Mouse (Mus musculus): ENCODE results near the gene Bahcc1. TPM values are rescaled to one million over a fixed set of nuclear protein-coding genes. Genes with fewer than 3 reads are reported as not detected.

Bahcc1 gene
- 8.2 and 8.6 TPM in 2 replicates for polyA plus RNA-seq (2015; fragmentation: Nextera tagmentation; extraction: Ambion mirVana)

GRCm38 (mm10) chr11:120232230-120233097 lies at the start of gene Bahcc1:
TSS of gene Bahcc1 (plus strand) at chr11:120232947.
- Histone ChIP-seq H3K9me3 (replicated peaks; ENCODE audit: low read length) (no peaks in the 10 kb centered on the region), H3K4me1 (replicated peaks; ENCODE audit: insufficient read depth, low read length) (peaks cover 32% of the 10 kb centered on the region), H3K27me3 (ENCODE audit: insufficient read depth, low read length) (no peaks in the 10 kb centered on the region), H3K36me3 (ENCODE audit: insufficient read depth, low read length) (no peaks in the 10 kb centered on the region), H3K4me2 (ENCODE audit: low read length) (peak within 1 kb of the TSS; percentile 100), H3K4me3 (replicated peaks; ENCODE audit: low read depth, low read length) (peak within 1 kb of the TSS; percentile 94), H3K27ac (peak within 1 kb of the TSS; percentile 86), H3K9ac (ENCODE audit: low read depth, low read length) (peak within 1 kb of the TSS; percentile 99)
- peak; percentile 88 for ATAC-seq (replicated peaks; ENCODE audit: low FRiP score, low read depth)
- peak; percentile 99 for DNase-seq (ENCODE audit: low spot score)
- no peak for TF ChIP-seq CTCF (IDR thresholded peaks at IDR 0.05; ENCODE audit: low read depth)
- 2% methylated on average over 36 of the region's 36 CpGs for WGBS

- no peak overlapping the region for H3K4me2 ChIP-seq (ENCODE audit: low read length)
- no peaks in the 10 kb centered on the region for H3K27me3 ChIP-seq (ENCODE audit: insufficient read depth, low read length)
- H3K27ac ChIP-seq = peak overlapping the region; percentile 98
- ATAC-seq (replicated peaks; ENCODE audit: low FRiP score, low read depth) = no peak
- H3K36me3 ChIP-seq (ENCODE audit: insufficient read depth, low read length) = no peaks in the 10 kb centered on the region
- H3K4me3 ChIP-seq (replicated peaks; ENCODE audit: low read depth, low read length) = no peak overlapping the region
- 50% methylated on average over 1 of the region's 1 CpGs for whole genome bisulfite sequencing
- DNase-seq (ENCODE audit: low spot score) = no peak
- H3K4me1 ChIP-seq (replicated peaks; ENCODE audit: insufficient read depth, low read length) = peaks cover 38% of the 10 kb centered on the region
- TF ChIP-seq CTCF (IDR thresholded peaks at IDR 0.05; ENCODE audit: low read depth) = no peak
- H3K9ac ChIP-seq (ENCODE audit: low read depth, low read length) = 0 out of 2 replicates have a peak overlapping the region, but pooled peaks have one; percentile 28
- H3K9me3 ChIP-seq (replicated peaks; ENCODE audit: low read length) = no peaks in the 10 kb centered on the region
Measured at GRCm38 (mm10) chr11:120183180-120183579, 49.6 kb upstream of the Bahcc1 start.

- 50% methylated on average over 11 of the region's 11 CpGs for WGBS
- no peaks in the 10 kb centered on the region for H3K27me3 ChIP-seq (ENCODE audit: insufficient read depth, low read length)
- no peaks in the 10 kb centered on the region for H3K36me3 ChIP-seq (ENCODE audit: insufficient read depth, low read length)
- H3K9ac ChIP-seq (ENCODE audit: low read depth, low read length) = 0 out of 2 replicates have a peak overlapping the region, but pooled peaks have one; percentile 28
- no peak overlapping the region for H3K4me3 ChIP-seq (replicated peaks; ENCODE audit: low read depth, low read length)
- ATAC-seq (replicated peaks; ENCODE audit: low FRiP score, low read depth) (no peak), DNase-seq (ENCODE audit: low spot score) (no peak)
- peak overlapping the region; percentile 98 for H3K27ac ChIP-seq
- no peaks in the 10 kb centered on the region for H3K9me3 ChIP-seq (replicated peaks; ENCODE audit: low read length)
- no peak overlapping the region for H3K4me2 ChIP-seq (ENCODE audit: low read length)
- no peak for TF ChIP-seq CTCF (IDR thresholded peaks at IDR 0.05; ENCODE audit: low read depth)
- peaks cover 38% of the 10 kb centered on the region for H3K4me1 ChIP-seq (replicated peaks; ENCODE audit: insufficient read depth, low read length)
Measured at GRCm38 (mm10) chr11:120183708-120184107, 49.0 kb upstream of the Bahcc1 start.

- peak overlapping the region; percentile 98 for H3K27ac ChIP-seq
- peak overlapping the region; percentile 70 for H3K4me2 ChIP-seq (ENCODE audit: low read length)
- peak overlapping the region; percentile 85; the same call in 1 of the 2 replicates for H3K9ac ChIP-seq (ENCODE audit: low read depth, low read length)
- H3K36me3 ChIP-seq (ENCODE audit: insufficient read depth, low read length) = no peaks in the 10 kb centered on the region
- H3K27me3 ChIP-seq (ENCODE audit: insufficient read depth, low read length) = no peaks in the 10 kb centered on the region
- H3K4me1 ChIP-seq (replicated peaks; ENCODE audit: insufficient read depth, low read length) = peaks cover 38% of the 10 kb centered on the region
- no peaks in the 10 kb centered on the region for H3K9me3 ChIP-seq (replicated peaks; ENCODE audit: low read length)
- peak; percentile 12; the same call in 1 of the 2 replicates for TF ChIP-seq CTCF (IDR thresholded peaks at IDR 0.05; ENCODE audit: low read depth)
- DNase-seq (ENCODE audit: low spot score) (peak; percentile 82), ATAC-seq (replicated peaks; ENCODE audit: low FRiP score, low read depth) (peak; percentile 67)
- peak overlapping the region; percentile 79 for H3K4me3 ChIP-seq (replicated peaks; ENCODE audit: low read depth, low read length)
- WGBS = 8% methylated on average over 16 of the region's 16 CpGs
Measured at GRCm38 (mm10) chr11:120184371-120185315, 48.1 kb upstream of the Bahcc1 start.

- peak; percentile 76 for DNase-seq (ENCODE audit: low spot score)
- Histone ChIP-seq H3K27me3 (ENCODE audit: insufficient read depth, low read length) (no peaks in the 10 kb centered on the region), H3K4me1 (replicated peaks; ENCODE audit: insufficient read depth, low read length) (peaks cover 43% of the 10 kb centered on the region), H3K4me2 (ENCODE audit: low read length) (peak overlapping the region; percentile 70), H3K36me3 (ENCODE audit: insufficient read depth, low read length) (no peaks in the 10 kb centered on the region), H3K9ac (ENCODE audit: low read depth, low read length) (peak overlapping the region; percentile 85), H3K4me3 (replicated peaks; ENCODE audit: low read depth, low read length) (peak overlapping the region; percentile 79), H3K27ac (peak overlapping the region; percentile 98), H3K9me3 (replicated peaks; ENCODE audit: low read length) (no peaks in the 10 kb centered on the region)
- ATAC-seq (replicated peaks; ENCODE audit: low FRiP score, low read depth) = no peak
- no peak for TF ChIP-seq CTCF (IDR thresholded peaks at IDR 0.05; ENCODE audit: low read depth)
- 3% methylated on average over 54 of the region's 54 CpGs for WGBS
Measured at GRCm38 (mm10) chr11:120185316-120186141, 47.2 kb upstream of the Bahcc1 start.

Measured in kidney, postnatal 0 days (tissue).